Mouse (Mus musculus): Measurements from ENCODE around the gene Taf12.

DNA sequence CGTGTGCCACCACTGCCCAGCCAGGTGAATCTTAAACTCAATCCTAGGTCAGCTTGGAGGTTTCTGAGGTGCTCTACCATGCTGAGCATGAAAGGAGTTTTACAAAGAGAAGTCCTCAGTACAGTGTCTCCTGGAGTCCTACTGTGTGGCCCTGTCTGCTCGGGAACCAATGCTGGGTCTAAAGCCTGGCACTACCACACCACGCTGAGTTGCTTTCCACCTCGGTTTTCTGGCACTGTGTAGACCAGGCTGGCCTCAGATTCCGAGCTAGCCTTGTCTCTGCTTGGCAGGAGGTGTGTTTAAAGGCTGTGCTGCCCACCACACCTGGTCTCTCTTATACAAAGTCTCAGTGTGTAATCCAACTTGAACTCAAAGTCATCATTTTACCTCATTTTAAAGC lies 38.5 kb downstream of the Taf12 start:
- TF ChIP-seq CTCF (IDR thresholded peaks at IDR 0.05) (no peak), POLR2A (IDR thresholded peaks at IDR 0.05; ENCODE audit: insufficient read depth, low read depth, low read length) (no peak)
